Mouse (Mus musculus) splenic B cell, adult 2 months (primary cell): ENCODE results near the gene Fbxl8.

Experiments
- DNase-seq: peaks from one replicate; pipeline ENCODE4 v3.0.0-alpha.2; 2011; ENCODE audit warnings: low read depth, low spot score
- H3K27me3 ChIP-seq: 2 replicates; pipeline ENCODE4 v1.6.1; 2012; ENCODE audit warnings: mild to moderate bottlenecking, low read length, moderate library complexity, mixed read lengths; ENCODE audit not compliant: control insufficient read depth, poor library complexity, insufficient read depth, severe bottlenecking
- H3K36me3 ChIP-seq: 2 replicates; pipeline ENCODE4 v1.6.1; 2012; ENCODE audit warnings: mild to moderate bottlenecking, low read length, moderate library complexity, mixed read lengths; ENCODE audit not compliant: control insufficient read depth, poor library complexity, insufficient read depth, severe bottlenecking

The Fbxl8 gene

DNA sequence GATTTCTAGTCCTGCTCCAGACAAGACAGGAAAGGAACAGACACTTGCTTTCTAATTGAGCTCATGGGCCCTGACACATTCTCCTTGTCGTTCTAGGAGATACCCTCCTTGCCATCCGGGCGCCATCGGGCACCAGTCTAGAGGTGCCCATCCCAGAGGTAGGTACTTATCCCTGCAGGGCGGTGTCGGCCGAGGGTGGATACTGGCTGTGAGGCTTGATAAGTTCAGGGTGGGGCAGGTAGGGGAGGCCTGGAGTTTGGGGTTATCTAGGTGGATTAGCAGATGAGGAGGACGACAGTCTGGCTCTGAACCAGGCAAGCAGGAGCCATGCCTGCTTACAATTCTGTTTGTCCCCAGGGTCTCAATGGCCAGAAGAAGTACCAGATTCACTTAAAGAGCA lies 35.5 kb downstream of the Fbxl8 start:
- DNase-seq, result no peak
- Histone ChIP-seq H3K27me3 (no peaks in the 10 kb centered on the region), H3K36me3 (peaks cover 12% of the 10 kb centered on the region)

- Histone ChIP-seq H3K36me3 (peaks cover 12% of the 10 kb centered on the region), H3K27me3 (no peaks in the 10 kb centered on the region; the same call in 1 of the 2 replicates)
- DNase-seq, result no peak
These were observed 38.9 kb downstream of the Fbxl8 start for GRCm38 (mm10) chr8:105303396-105303795.

- DNase-seq, result no peak
- peaks cover 13% of the 10 kb centered on the region for H3K36me3 ChIP-seq
- H3K27me3 ChIP-seq, result no peaks in the 10 kb centered on the region; the same call in 1 of the 2 replicates
These were observed 39.4 kb downstream of the Fbxl8 start for GRCm38 (mm10) chr8:105303874-105304273.

- Histone ChIP-seq H3K27me3 (no peaks in the 10 kb centered on the region; the same call in 1 of the 2 replicates), H3K36me3 (peaks cover 15% of the 10 kb centered on the region)
- no peak for DNase-seq
These were observed 40.1 kb downstream of the Fbxl8 start for GRCm38 (mm10) chr8:105304325-105305210.

GRCm38 (mm10) chr8:105305211-105306145 lies 41.0 kb downstream of the Fbxl8 start, which contains the start of gene Elmo3:
Gene Elmo3, plus strand, starts transcription at chr8:105305601.
- H3K27me3 ChIP-seq, result no peaks in the 10 kb centered on the region; the same call in 1 of the 2 replicates
- peaks cover 15% of the 10 kb centered on the region for H3K36me3 ChIP-seq
- DNase-seq, result peak; percentile 28

DNA sequence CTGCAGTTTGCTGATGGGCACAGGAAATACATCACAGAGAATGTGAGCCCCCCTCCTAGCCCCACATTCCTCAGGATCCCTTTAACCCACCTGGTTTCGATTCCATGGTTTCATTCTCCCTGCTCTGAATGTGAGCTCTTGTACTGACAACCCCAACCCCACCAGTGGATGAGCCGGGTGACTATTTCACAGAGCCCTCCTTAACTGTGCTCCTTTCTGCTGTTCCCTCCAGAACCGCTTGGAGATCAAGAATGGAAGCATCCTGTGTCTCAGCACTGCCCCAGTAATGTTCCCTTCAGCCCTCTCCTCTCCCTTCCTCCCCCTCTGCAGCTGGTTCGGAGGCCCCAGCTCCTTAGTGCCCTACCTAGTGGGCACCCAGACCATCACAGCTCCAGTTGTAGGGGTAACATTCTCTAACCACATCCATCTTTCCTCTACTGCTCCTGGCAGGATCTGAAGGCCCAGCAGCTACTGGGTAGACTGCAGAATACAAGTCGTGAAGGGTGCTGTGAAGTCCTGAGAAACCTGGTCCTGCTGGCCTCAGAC lies 41.8 kb downstream of the Fbxl8 start:
- no peak for DNase-seq
- peaks cover 13% of the 10 kb centered on the region for H3K36me3 ChIP-seq
- H3K27me3 ChIP-seq, result no peaks in the 10 kb centered on the region; the same call in 1 of the 2 replicates

DNA sequence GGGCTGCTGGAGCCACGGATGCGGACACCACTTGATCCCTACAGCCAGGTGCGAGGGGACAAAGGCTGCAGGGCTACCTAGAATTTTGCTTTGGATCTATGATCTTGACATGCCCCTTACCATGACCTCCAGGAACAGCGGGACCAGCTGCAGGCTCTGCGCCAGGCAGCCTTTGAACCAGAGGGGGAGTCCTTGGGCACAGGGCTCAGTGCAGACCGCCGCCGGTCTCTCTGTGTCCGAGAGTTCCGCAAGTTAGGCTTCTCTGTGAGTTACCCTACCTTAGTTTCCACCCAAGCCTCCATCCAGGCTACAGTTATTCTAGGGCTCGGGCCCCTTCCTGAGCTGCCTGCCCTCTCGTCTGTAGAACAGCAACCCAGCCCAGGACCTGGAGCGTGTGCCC lies 43.2 kb downstream of the Fbxl8 start:
- Histone ChIP-seq H3K36me3 (peaks cover 6% of the 10 kb centered on the region), H3K27me3 (no peaks in the 10 kb centered on the region; the same call in 1 of the 2 replicates)
- no peak for DNase-seq

GRCm38 (mm10) chr8:105308428-105308827 lies 44.0 kb downstream of the Fbxl8 start:
- H3K36me3 ChIP-seq, result peaks cover 4% of the 10 kb centered on the region
- DNase-seq, result no peak

GRCm38 (mm10) chr8:105309142-105309847 lies 44.8 kb downstream of the Fbxl8 start:
- H3K27me3 ChIP-seq, result no peaks in the 10 kb centered on the region; the same call in 1 of the 2 replicates
- no peak for DNase-seq
- H3K36me3 ChIP-seq, result peaks cover 3% of the 10 kb centered on the region

More at GRCm38 (mm10) chr8:105308428-105308827, 44.0 kb downstream of the Fbxl8 start:
- no peaks in the 10 kb centered on the region; the same call in 1 of the 2 replicates for H3K27me3 ChIP-seq

DNA sequence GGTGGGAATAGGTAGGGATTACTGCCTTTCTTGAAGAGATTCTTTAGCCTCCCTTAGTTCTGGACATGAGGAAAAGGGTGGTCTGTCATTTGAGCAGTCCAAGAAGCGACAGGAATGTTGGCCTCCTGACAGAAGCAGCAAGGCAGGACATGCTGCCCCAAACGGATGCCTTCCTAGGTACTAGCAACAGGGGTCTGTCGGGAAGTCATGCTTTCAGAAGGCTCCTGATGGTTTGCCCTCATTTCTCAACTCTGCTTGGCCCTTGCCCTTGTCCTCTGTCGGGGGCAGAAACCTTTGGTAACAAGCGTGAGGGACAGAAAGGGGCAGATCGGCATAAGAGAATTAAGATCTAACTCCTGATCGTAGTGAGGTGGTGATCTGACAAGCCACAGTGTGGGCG lies 45.7 kb downstream of the Fbxl8 start:
- DNase-seq, result no peak
- H3K27me3 ChIP-seq, result no peaks in the 10 kb centered on the region; the same call in 1 of the 2 replicates
- peaks cover 3% of the 10 kb centered on the region for H3K36me3 ChIP-seq

- H3K27me3 ChIP-seq, result no peaks in the 10 kb centered on the region; the same call in 1 of the 2 replicates
- peaks cover 3% of the 10 kb centered on the region for H3K36me3 ChIP-seq
- DNase-seq, result no peak
These were observed 47.3 kb downstream of the Fbxl8 start for GRCm38 (mm10) chr8:105311718-105312117.

- DNase-seq, result no peak
- H3K27me3 ChIP-seq, result no peaks in the 10 kb centered on the region; the same call in 1 of the 2 replicates
- H3K36me3 ChIP-seq, result peaks cover 3% of the 10 kb centered on the region
These were observed 48.5 kb downstream of the Fbxl8 start for GRCm38 (mm10) chr8:105312891-105313481.

- H3K36me3 ChIP-seq, result peaks cover 5% of the 10 kb centered on the region
- no peaks in the 10 kb centered on the region for H3K27me3 ChIP-seq
- no peak for DNase-seq
These were observed 49.4 kb downstream of the Fbxl8 start for GRCm38 (mm10) chr8:105313622-105314402.
